Mouse (Mus musculus): ENCODE data around the gene Larp7. TPM values are rescaled to one million over a fixed set of nuclear protein-coding genes. Genes with fewer than 3 reads are reported as not detected.

The Larp7 gene
- polyA plus RNA-seq, 1 experiment from 2014 or later = 20.5 TPM

- no peak overlapping the region for H3K9ac ChIP-seq (replicated peaks; ENCODE audit: low read depth)
- H3K4me3 ChIP-seq (ENCODE audit: low read depth, low read length) = no peak overlapping the region
- H3K27me3 ChIP-seq (replicated peaks; ENCODE audit: insufficient read depth, low read length) = no peaks in the 10 kb centered on the region
- no peak overlapping the region for H3K4me2 ChIP-seq (replicated peaks; ENCODE audit: low read depth, low read length)
- 37% methylated on average over 10 of the region's 10 CpGs for WGBS
- TF ChIP-seq EP300 (IDR thresholded peaks at IDR 0.05) = no peak
- TF ChIP-seq CTCF (IDR thresholded peaks at IDR 0.05) = 0 out of 2 replicates have a peak, but pooled peaks have one; percentile 5
- DNase-seq (ENCODE audit: low spot score) (peak; percentile 12), ATAC-seq (no peak)
- no peak overlapping the region for H3K27ac ChIP-seq (ENCODE audit: low read length)
- H3K9me3 ChIP-seq (ENCODE audit: low read length) = no peaks in the 10 kb centered on the region
- no peaks in the 10 kb centered on the region for H3K4me1 ChIP-seq (ENCODE audit: insufficient read depth, low read depth, low read length)
- H3K36me3 ChIP-seq (ENCODE audit: insufficient read depth, low read length) = no peaks in the 10 kb centered on the region
Measured at GRCm38 (mm10) chr3:127521156-127521555, 32.0 kb downstream of the Larp7 start.

GRCm38 (mm10) chr3:127520300-127520699 is 32.8 kb downstream of the Larp7 start:
- H3K9me3 ChIP-seq (ENCODE audit: low read length) = no peaks in the 10 kb centered on the region
- DNase-seq (ENCODE audit: low spot score) (no peak), ATAC-seq (no peak)
- no peaks in the 10 kb centered on the region for H3K27me3 ChIP-seq (replicated peaks; ENCODE audit: insufficient read depth, low read length)
- no peak for TF ChIP-seq EP300 (IDR thresholded peaks at IDR 0.05)
- no peak for TF ChIP-seq CTCF (IDR thresholded peaks at IDR 0.05)
- no peak overlapping the region for H3K4me2 ChIP-seq (replicated peaks; ENCODE audit: low read depth, low read length)
- WGBS = 70% methylated on average over 6 of the region's 6 CpGs
- no peak overlapping the region for H3K9ac ChIP-seq (replicated peaks; ENCODE audit: low read depth)
- no peaks in the 10 kb centered on the region for H3K36me3 ChIP-seq (ENCODE audit: insufficient read depth, low read length)
- no peak overlapping the region for H3K4me3 ChIP-seq (ENCODE audit: low read depth, low read length)
- no peak overlapping the region for H3K27ac ChIP-seq (ENCODE audit: low read length)
- no peaks in the 10 kb centered on the region for H3K4me1 ChIP-seq (ENCODE audit: insufficient read depth, low read depth, low read length)

- Histone ChIP-seq H3K27ac (ENCODE audit: low read length) (no peak overlapping the region), H3K27me3 (replicated peaks; ENCODE audit: insufficient read depth, low read length) (no peaks in the 10 kb centered on the region), H3K9ac (replicated peaks; ENCODE audit: low read depth) (no peak overlapping the region), H3K9me3 (ENCODE audit: low read length) (no peaks in the 10 kb centered on the region), H3K4me1 (ENCODE audit: insufficient read depth, low read depth, low read length) (no peaks in the 10 kb centered on the region), H3K4me3 (ENCODE audit: low read depth, low read length) (no peak overlapping the region), H3K36me3 (ENCODE audit: insufficient read depth, low read length) (no peaks in the 10 kb centered on the region), H3K4me2 (replicated peaks; ENCODE audit: low read depth, low read length) (no peak overlapping the region)
- TF ChIP-seq CTCF (IDR thresholded peaks at IDR 0.05) = no peak
- no peak for TF ChIP-seq EP300 (IDR thresholded peaks at IDR 0.05)
- 97% methylated on average over 1 of the region's 1 CpGs for WGBS
- DNase-seq (ENCODE audit: low spot score) = peak; percentile 11
- ATAC-seq = no peak
Measured at GRCm38 (mm10) chr3:127515251-127515650, 37.9 kb downstream of the Larp7 start.

- no peak overlapping the region for H3K4me2 ChIP-seq (replicated peaks; ENCODE audit: low read depth, low read length)
- 56% methylated on average over 2 of the region's 2 CpGs for WGBS
- H3K4me3 ChIP-seq (ENCODE audit: low read depth, low read length) = no peak overlapping the region
- no peaks in the 10 kb centered on the region for H3K9me3 ChIP-seq (ENCODE audit: low read length)
- H3K27me3 ChIP-seq (replicated peaks; ENCODE audit: insufficient read depth, low read length) = no peaks in the 10 kb centered on the region
- H3K27ac ChIP-seq (ENCODE audit: low read length) = no peak overlapping the region
- TF ChIP-seq EP300 (IDR thresholded peaks at IDR 0.05) = no peak
- TF ChIP-seq CTCF (IDR thresholded peaks at IDR 0.05) = no peak
- no peak for DNase-seq (ENCODE audit: low spot score)
- no peak for ATAC-seq
- H3K9ac ChIP-seq (replicated peaks; ENCODE audit: low read depth) = no peak overlapping the region
- no peaks in the 10 kb centered on the region for H3K4me1 ChIP-seq (ENCODE audit: insufficient read depth, low read depth, low read length)
- no peaks in the 10 kb centered on the region for H3K36me3 ChIP-seq (ENCODE audit: insufficient read depth, low read length)
Measured at GRCm38 (mm10) chr3:127513699-127514098, 39.5 kb downstream of the Larp7 start.

- no peak overlapping the region for H3K4me2 ChIP-seq (replicated peaks; ENCODE audit: low read depth, low read length)
- H3K9me3 ChIP-seq (ENCODE audit: low read length) = no peaks in the 10 kb centered on the region
- H3K4me1 ChIP-seq (ENCODE audit: insufficient read depth, low read depth, low read length) = no peaks in the 10 kb centered on the region
- TF ChIP-seq EP300 (IDR thresholded peaks at IDR 0.05) = no peak
- TF ChIP-seq CTCF (IDR thresholded peaks at IDR 0.05) = no peak
- no peak overlapping the region for H3K9ac ChIP-seq (replicated peaks; ENCODE audit: low read depth)
- no peaks in the 10 kb centered on the region for H3K36me3 ChIP-seq (ENCODE audit: insufficient read depth, low read length)
- no peak overlapping the region for H3K4me3 ChIP-seq (ENCODE audit: low read depth, low read length)
- WGBS = 74% methylated on average over 15 of the region's 15 CpGs
- ATAC-seq = no peak
- no peak overlapping the region for H3K27ac ChIP-seq (ENCODE audit: low read length)
- H3K27me3 ChIP-seq (replicated peaks; ENCODE audit: insufficient read depth, low read length) = no peaks in the 10 kb centered on the region
- DNase-seq (ENCODE audit: low spot score) = no peak
Measured at GRCm38 (mm10) chr3:127512794-127513335, 40.3 kb downstream of the Larp7 start.

GRCm38 (mm10) chr3:127511786-127512746 is 41.1 kb downstream of the Larp7 start:
- Histone ChIP-seq H3K27me3 (replicated peaks; ENCODE audit: insufficient read depth, low read length) (no peaks in the 10 kb centered on the region), H3K9me3 (ENCODE audit: low read length) (no peaks in the 10 kb centered on the region), H3K4me1 (ENCODE audit: insufficient read depth, low read depth, low read length) (no peaks in the 10 kb centered on the region), H3K27ac (ENCODE audit: low read length) (no peak overlapping the region), H3K4me2 (replicated peaks; ENCODE audit: low read depth, low read length) (no peak overlapping the region), H3K4me3 (ENCODE audit: low read depth, low read length) (no peak overlapping the region), H3K36me3 (ENCODE audit: insufficient read depth, low read length) (no peaks in the 10 kb centered on the region), H3K9ac (replicated peaks; ENCODE audit: low read depth) (no peak overlapping the region)
- no peak for ATAC-seq
- TF ChIP-seq EP300 (IDR thresholded peaks at IDR 0.05) (no peak), CTCF (IDR thresholded peaks at IDR 0.05) (no peak)
- 66% methylated on average over 12 of the region's 12 CpGs for WGBS
- DNase-seq (ENCODE audit: low spot score) = no peak
